Mouse (Mus musculus): ENCODE measurements around the gene 1700010B08Rik.
A peak's percentile ranks its signal among the peaks of the same experiment; 100 is the strongest.
"Not testable (repeated sequence)": the region's sequence is repeated elsewhere in the genome, so short reads cannot be mapped to it uniquely, and the experiment has no call there.

The 1700010B08Rik gene

GRCm38 (mm10) chr2:173719115-173719514 lies at the start of gene 1700010B08Rik:
Gene 1700010B08Rik (plus strand): TSS chr2:173719415.
- not testable (repeated sequence) for DNase-seq (ENCODE audit: low spot score)

- DNase-seq (ENCODE audit: low spot score) = no peak
These were observed 46.8 kb upstream of the 1700010B08Rik start for GRCm38 (mm10) chr2:173672328-173672896.

GRCm38 (mm10) chr2:173673469-173673868 lies 45.7 kb upstream of the 1700010B08Rik start:
- DNase-seq (ENCODE audit: low spot score) = no peak

DNA sequence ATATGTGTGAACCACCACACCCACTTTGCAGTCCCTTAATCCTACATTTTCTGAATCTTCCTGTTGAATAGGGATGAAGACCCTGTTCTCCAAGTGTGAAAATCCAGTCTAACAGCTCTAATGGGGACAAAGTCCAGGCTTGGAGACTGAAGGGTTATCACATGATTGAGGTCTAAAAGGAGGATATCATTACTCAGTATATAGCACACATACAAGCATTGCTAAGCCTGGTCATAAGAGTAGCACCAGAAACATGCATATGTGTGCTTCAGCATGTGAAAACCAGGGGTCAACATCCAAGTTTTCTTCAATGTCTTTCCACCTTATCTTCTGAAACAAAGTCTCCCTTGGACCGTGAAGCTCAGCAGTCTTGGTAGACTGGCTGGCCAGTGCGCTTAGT lies 40.6 kb upstream of the 1700010B08Rik start:
- no peak for DNase-seq (ENCODE audit: low spot score)

DNA sequence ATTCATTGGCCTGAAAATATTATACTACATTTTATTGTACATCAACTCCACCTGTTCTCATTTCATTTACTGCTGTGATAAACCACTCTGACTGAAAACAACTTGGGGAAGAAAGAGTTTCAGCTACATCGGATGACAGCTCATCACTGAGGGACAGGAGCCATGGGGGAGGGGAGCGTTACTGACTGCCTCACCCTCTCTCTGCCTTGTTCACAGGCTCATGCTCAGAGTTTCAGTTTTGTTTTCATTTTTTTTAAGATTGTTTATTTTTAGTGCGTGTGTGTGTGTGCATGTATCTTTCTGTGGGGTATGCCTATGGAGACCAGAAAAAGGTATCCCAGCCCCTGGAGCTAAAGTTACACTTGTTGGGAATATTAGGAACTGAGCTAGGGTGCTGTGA lies 40.0 kb upstream of the 1700010B08Rik start:
- no peak for DNase-seq (ENCODE audit: low spot score)

DNA sequence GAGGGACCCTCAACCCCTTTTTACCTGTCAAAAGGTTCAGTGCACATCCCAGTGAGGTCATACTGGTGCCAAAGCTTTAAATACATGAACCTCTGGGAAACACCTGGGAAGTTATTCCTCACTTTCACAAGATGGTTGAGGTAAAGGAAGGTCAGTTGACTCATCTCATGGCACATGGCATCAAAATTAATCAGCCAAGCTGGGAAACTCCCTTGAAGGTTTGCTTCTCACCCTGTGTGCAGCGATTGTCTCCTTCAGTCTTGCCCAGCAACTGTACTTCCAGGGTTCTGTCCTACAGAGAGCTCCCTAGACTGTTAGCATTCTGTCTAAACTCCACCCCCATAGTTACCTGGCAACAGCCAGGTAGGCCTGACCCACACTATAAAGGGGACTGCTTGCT lies 39.1 kb upstream of the 1700010B08Rik start:
- no peak for DNase-seq (ENCODE audit: low spot score)

DNA sequence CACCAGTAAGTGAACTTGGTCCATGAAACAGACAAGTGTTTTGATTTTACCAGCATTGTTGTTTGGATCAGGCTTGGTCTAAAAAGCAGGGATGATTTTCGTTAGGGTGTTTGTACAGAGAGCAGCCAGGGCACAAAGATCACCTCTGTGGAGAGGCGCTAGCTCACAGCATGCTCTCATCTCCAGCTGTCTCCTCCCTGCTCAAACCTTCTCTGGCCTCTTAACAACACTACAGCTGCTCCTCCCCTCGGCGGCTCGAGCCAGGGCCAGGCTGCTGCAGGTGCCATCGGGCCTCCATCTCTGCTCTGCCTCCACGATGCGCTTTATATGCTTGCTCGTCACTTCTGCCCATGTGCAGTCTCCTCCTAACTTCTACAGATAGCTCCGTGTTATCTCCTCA lies 36.4 kb upstream of the 1700010B08Rik start:
- DNase-seq (ENCODE audit: low spot score) = peak; percentile 17

- DNase-seq (ENCODE audit: low spot score) = peak; percentile 73
These were observed 33.3 kb upstream of the 1700010B08Rik start for GRCm38 (mm10) chr2:173685781-173686361.

DNA sequence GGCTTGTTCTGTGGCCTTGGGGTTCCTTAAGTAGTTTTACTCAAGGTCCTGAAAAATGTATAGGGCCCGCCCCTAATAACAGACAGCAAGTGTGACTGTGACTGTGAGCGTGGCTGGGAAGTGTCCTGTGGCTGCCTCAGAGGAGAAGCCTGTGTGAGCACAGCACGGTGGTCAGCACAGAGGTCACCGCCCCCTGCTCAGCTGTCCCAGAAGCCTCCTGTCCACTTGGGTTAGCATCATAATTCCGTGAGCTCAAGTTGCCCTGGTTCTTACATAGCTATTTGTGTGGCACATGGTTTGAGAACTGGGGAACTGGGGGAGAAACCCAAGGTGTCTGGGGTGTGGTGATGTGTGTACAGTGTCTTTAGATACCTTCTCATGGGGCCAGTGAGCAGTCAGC lies 31.9 kb upstream of the 1700010B08Rik start:
- DNase-seq (ENCODE audit: low spot score) = peak; percentile 69

DNA sequence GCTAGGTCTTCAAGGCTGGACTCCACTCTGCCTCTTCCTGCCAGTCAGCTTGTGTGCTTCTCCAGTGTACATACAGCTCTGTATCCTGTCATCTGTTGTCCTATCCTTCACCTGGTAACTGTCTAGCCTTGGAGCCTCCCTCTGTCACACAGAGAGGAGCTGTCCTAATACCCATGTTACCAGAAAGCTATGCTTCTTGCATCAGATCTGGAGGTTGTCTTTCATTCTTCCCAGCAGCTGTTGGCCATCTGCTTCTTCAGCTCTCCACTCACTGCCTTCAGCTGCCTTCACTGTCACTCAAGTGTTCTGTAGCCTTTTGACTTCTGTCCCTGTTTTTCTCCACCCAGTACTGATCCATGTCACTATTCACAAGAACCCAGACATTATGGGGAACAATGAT lies 29.4 kb upstream of the 1700010B08Rik start:
- DNase-seq (ENCODE audit: low spot score) = no peak

- no peak for DNase-seq (ENCODE audit: low spot score)
These were observed 27.5 kb upstream of the 1700010B08Rik start for GRCm38 (mm10) chr2:173691748-173692147.

GRCm38 (mm10) chr2:173692693-173693092 lies 26.5 kb upstream of the 1700010B08Rik start:
- DNase-seq (ENCODE audit: low spot score) = no peak

- DNase-seq (ENCODE audit: low spot score) = no peak
These were observed 20.4 kb upstream of the 1700010B08Rik start for GRCm38 (mm10) chr2:173698850-173699249.

GRCm38 (mm10) chr2:173702096-173702866 lies 16.9 kb upstream of the 1700010B08Rik start:
- DNase-seq (ENCODE audit: low spot score) = no peak

- DNase-seq (ENCODE audit: low spot score) = no peak
These were observed 16.4 kb upstream of the 1700010B08Rik start for GRCm38 (mm10) chr2:173702867-173703237.

DNA sequence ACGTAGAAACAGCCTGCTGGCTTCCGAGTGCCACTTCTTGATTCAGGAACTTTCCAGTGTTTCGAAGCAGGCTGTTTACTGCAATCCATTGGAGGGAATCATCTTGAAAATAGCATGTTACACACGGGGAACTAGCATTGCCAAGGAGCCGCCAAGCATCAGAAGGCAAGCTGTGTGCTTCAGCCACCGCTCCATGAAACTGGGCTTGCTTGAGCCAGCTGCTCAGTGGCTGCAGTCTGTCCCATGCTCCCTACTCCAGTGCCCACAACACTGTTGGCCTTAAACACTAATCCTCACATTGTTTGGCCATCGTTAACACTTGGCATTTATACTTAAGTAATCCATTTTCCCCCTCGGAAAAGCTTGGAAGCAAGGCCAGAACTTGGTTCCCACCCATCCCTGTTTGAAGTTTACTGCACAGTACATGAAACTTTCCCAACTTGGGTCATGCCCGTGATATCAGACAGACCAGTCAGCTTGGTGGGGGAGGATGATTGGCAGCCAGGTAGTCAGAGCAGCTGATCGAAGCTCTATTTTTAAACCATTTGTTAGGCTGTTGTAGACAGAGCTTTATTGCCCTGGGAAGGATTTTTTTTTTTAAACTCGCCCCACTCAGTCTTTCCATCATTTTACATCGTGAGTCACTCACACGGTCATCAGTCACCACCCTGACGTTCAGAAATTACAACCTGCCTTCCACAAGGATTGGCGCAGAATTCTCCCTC lies 13.2 kb upstream of the 1700010B08Rik start:
- DNase-seq (ENCODE audit: low spot score) = no peak

DNA sequence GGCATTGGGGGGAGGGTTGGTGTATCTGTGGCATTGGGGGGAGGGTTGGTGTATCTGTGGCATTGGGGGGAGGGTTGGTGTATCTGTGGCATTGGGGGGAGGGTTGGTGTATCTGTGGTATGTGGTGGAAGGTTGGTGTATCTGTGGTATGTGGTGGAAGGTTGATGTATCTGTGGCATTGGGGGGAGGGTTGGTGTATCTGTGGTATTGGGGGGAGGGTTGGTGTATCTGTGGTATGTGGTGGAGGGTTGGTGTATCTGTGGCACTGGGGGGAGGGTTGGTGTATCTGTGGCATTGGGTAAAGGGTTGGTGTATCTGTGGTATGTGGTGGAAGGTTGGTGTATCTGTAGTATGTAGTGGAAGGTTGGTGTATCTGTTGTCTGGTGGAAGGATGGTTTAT lies 11.6 kb upstream of the 1700010B08Rik start:
- DNase-seq (ENCODE audit: low spot score) = not testable (repeated sequence)

DNA sequence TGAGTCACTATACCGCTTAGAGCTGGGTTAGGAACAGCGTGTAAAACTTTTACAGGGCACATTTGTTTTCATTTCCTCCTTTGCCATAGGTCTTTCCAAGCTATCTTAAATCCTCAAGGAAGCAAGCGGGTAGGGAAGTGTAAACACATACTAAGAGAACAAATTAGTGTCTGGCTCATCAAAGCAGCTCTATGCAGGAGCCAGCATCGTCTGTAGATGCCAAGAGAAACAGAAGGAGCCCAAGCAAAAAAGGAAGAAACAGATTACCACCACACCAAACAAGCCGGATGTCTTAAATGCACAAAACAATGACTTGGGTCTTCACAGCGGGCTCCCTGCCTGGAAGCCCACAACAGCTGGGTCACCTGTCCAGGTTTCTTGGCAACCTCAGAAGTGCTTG lies 9.0 kb upstream of the 1700010B08Rik start:
- no peak for DNase-seq (ENCODE audit: low spot score)

DNA sequence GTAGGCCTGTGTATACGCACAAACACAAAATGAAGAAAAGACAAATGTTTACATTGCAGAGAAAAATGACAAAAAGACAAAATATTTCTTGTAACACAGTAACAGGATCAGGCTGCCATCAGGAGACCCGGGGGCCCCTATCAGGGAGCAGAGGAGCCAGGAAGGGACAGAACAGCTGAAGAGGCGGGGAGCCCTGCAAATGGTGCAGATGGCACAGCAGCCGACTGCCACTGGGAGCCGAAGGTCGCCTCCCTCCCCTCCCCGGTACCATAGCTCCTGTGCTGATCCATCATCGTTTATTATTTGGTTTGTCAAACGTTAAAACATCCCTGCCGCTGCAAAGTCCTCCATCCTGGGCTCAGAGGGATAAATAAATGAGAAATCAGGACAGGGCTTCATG lies 6.6 kb upstream of the 1700010B08Rik start:
- DNase-seq (ENCODE audit: low spot score) = no peak

GRCm38 (mm10) chr2:173713241-173713640 lies 6.0 kb upstream of the 1700010B08Rik start:
- no peak for DNase-seq (ENCODE audit: low spot score)

GRCm38 (mm10) chr2:173714620-173715218 lies 4.5 kb upstream of the 1700010B08Rik start:
- no peak for DNase-seq (ENCODE audit: low spot score)

DNA sequence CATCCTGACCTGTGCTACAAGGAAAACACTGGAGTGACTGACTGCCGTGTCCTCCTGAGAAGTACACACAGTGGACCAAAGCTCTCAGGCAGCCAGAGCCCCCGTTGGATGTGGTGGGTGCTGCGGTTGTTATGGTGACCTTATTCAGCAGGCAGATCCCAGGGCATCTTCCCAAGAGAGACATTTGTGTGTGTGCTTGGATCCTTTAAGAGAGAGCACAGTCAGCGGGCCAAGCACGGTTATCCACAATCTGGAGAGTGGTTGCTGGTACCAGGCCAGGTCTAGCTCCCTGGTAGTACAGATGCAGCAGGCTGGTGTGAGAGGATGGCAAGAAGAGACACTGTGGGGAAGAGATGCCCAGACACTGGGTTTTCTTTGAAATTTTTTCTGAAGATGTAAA lies 2.2 kb upstream of the 1700010B08Rik start:
- no peak for DNase-seq (ENCODE audit: low spot score)
